Mouse (Mus musculus): ENCODE measurements around the gene Tsku.

The Tsku gene

DNA sequence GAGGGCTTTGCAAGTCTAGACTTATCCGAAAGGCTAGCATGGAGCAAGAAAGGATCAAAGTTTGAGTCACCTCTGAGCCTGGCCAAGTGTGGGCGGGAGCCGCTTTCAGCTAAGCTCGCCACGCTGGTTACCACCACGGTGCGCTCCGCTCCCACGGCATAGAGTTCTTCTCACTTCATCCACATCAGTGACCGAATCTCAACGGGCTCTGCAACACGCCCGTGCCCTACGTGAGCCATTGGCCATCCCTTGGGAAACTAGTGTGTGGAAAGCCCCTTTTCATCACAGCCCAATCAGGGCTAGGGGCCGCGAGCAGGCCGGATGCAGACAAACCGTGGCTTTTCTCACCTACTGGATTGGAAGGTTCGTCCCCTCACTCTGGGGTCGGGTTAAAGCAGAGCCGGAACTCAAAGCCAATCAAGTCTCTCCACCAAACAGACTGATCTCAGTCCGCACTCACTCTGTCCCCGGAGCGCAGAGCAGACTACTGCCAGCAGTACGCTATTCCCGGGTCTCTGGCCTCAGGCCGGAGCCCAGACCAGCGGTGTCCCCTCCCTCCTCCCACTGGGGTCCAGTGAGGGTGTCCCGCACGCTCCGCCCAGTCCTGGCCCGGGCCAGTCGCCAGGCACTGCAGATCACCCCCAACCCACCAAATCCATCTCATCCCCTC, 1.0 kb downstream of the Tsku start:
- peak; percentile 45 for DNase-seq (ENCODE audit: low spot score)

- DNase-seq (ENCODE audit: low spot score): no peak
Observed at GRCm38 (mm10) chr7:98358016-98358415, 3.1 kb downstream of the Tsku start.

GRCm38 (mm10) chr7:98357324-98357723, 3.8 kb downstream of the Tsku start:
- no peak for DNase-seq (ENCODE audit: low spot score)

- no peak for DNase-seq (ENCODE audit: low spot score)
Observed at GRCm38 (mm10) chr7:98354921-98355310, 6.2 kb downstream of the Tsku start.

DNA sequence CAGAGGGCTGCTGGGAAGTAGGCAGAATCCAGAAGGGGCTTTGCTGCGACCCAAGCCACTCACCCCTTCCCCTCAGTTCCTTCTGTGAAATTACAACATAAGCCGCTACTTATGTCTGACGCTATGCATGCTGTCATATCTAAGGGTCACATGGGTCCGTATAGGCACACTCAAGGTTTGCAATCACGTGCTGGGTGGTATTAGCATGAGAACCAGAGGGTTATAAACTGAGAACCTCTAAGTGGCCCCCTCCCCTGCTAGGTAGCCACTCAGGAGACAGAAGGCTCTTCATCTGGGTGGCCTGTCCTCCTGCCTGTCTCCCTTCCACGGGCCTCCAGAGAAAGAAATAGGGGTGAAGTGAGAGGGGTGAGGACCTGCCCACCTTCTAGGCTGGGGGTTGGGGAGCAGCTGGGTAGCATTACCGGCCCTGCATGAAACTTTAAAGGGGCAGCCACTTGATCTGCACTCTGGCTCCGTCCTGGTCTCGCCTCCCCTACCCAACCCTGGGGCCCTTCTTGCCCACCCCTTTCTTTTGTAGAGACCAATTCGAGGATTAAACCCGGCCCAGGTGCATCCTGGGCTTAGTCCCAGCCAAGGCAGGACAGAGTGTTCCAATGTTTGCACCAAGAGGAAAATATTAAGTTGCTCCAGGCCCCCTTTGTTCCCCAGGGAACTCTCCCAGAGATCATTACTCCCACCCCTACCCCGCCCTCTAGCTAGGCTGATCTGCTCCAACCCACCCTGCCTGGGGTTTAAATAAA, 6.8 kb downstream of the Tsku start:
- DNase-seq (ENCODE audit: low spot score): no peak

DNA sequence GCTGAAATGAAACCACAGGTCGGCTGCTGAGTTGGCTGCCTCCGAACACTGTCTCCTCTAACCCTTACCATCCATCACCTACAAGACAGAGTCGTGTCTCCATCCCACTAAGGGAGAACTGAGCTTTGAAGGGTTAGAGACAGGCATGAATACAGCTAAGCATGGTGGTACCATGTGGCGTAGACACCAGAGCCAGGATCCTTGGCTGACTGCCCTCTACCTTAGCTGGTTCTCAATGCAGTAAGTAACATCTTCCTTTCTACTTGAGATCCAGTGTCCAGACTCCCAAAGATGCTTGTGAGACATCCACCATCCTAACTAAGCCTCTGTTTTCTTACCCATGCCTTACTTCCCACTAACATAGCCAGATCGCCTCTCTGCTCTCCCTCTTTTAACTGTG, 7.5 kb downstream of the Tsku start:
- DNase-seq (ENCODE audit: low spot score): no peak

DNA sequence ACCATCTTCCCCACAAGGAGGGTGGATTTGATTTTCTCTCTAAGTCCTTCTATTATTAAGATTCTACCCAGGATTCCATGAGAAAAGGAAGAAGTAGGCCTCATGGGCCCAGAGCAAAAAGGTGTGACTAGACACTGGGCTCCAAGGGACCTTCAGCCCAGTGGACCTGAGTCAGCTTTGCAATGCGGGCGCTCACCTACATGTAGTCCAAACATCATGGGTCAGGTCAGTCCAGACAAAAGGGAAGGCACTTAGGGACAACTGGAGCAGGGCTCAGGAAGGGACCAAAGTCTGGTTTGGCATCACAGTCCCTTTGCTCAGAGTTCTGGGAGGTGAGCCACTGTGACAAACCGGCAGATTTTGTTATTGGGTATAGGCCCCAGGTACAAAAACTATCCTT, 9.6 kb downstream of the Tsku start:
- DNase-seq (ENCODE audit: low spot score): no peak

- DNase-seq (ENCODE audit: low spot score): no peak
Observed at GRCm38 (mm10) chr7:98349821-98350220, 11.3 kb downstream of the Tsku start.

- peak; percentile 65 for DNase-seq (ENCODE audit: low spot score)
Observed at GRCm38 (mm10) chr7:98349096-98349495, 12.0 kb downstream of the Tsku start.

DNA sequence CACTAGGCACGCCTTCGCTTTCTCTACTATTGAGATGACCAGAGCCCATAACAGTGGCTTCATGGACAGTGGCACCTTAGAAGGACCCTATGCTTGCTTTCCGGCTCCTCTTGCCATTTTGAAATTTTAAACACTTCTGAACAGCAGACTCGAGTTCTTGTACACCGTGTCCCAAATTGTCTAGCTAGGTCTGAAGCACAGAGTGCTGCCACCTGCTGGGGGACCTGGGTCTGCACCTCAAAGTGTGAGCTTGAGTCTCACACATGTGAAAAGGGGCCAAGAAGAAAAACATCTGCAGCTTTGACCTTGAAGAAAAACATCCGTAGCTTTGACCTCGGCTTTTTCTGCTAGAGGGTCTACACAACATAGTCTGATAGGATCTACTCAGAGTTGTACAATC, 13.1 kb downstream of the Tsku start:
- no peak for DNase-seq (ENCODE audit: low spot score)

GRCm38 (mm10) chr7:98347471-98347870, 13.7 kb downstream of the Tsku start:
- DNase-seq (ENCODE audit: low spot score): no peak

DNA sequence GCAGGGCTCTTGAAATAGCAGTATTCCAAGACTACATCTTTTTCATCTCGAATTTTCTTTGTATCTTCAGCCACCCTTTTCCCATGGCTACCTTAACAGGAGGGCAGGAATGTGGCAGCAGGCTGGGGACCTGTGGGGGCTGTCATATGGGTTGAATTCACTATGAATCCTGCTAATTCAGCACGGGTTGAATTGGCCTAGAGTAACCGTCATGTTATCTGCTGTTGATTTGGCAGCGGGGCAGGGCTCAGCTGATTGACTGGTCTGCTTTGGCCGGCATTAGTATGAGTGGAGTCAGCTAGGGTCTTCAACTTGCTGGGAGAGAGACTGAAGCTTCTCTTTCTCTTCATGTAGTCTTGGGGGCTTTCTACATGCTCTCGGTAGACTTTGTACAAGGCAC, 16.1 kb downstream of the Tsku start:
- DNase-seq (ENCODE audit: low spot score): no peak

DNA sequence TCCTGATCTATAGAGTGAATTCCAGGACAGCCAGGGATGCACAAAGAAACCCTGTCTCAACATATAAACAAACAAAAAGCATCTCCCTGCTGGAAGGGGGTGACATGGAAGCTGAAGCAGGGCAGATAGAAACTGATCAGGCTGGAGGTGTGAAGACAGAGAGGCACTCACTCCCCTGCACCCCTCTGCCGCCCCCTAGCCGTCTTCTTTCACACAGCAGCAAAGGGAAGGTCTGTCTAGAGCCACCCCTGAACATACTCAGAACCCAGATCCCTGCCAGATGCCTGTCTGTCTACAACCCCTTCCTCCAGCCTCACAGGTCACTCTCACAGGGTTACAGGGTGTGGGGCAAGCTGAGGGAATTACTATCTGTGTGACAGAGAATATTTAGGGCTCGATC, 16.8 kb downstream of the Tsku start:
- DNase-seq (ENCODE audit: low spot score): no peak

GRCm38 (mm10) chr7:98342249-98342648, 18.9 kb downstream of the Tsku start:
- no peak for DNase-seq (ENCODE audit: low spot score)

DNA sequence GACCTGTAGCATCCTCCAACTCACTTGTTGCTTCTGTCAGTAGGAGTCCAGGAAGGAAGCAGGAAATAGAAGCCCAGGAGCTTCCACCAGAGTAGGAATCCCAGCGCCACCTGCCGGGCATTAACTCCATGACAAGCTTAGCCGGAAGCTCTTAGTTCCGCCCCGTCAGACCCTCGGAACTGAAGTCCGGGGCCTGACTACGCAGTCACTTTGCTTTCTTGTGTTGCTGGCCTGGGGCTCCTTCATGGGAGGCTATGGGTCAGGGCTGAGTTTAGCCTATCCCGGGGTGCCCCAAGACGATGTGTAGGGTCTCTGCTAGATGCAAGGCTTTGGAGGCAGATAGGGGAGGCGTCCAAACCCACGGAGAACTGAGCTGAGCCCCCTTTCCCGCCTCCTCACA, 19.7 kb downstream of the Tsku start:
- peak; percentile 77 for DNase-seq (ENCODE audit: low spot score)

- no peak for DNase-seq (ENCODE audit: low spot score)
Observed at GRCm38 (mm10) chr7:98340343-98340742, 20.8 kb downstream of the Tsku start.

- DNase-seq (ENCODE audit: low spot score): no peak
Observed at GRCm38 (mm10) chr7:98333987-98334386, 27.1 kb downstream of the Tsku start.

DNA sequence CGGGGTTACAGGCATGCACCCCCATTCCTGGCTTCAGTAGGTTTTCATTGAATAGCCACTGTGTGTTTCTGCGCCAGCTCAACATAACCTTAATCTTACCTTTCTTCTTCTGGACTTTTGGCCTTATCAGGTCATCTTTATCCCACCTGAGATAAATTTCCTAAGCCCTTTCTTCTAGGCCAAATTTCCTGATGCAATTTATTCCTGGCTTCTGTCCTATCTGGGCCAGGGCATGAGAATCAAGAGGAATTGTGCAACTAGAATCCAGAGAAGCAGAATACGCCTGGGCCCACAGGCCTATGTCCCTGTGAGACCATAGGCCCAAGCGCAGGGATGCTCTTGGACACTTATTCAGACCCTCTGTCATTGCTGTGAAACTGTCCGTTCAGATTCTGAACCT, 27.6 kb downstream of the Tsku start:
- no peak for DNase-seq (ENCODE audit: low spot score)

GRCm38 (mm10) chr7:98332678-98333397, 28.3 kb downstream of the Tsku start:
- no peak for DNase-seq (ENCODE audit: low spot score)

DNA sequence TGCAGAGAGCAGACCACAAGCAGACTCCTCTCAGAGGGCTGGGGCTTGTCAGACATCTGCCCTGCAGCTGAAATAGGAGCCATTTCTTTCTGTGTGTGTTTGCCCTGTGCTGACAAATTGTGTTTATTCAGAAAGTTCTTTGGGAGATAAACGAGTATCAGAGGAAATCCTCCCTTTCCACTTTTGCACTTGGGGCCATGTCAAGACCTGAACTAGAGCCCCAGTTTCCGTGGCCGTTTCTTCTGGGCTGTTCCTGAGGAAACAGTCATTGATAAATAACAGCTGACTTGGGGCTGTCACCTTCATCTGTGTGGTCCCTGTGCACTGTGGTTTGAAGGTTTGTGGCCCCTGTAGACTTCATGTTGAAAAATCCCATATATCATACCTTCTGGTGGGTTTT, 29.2 kb downstream of the Tsku start:
- no peak for DNase-seq (ENCODE audit: low spot score)

DNA sequence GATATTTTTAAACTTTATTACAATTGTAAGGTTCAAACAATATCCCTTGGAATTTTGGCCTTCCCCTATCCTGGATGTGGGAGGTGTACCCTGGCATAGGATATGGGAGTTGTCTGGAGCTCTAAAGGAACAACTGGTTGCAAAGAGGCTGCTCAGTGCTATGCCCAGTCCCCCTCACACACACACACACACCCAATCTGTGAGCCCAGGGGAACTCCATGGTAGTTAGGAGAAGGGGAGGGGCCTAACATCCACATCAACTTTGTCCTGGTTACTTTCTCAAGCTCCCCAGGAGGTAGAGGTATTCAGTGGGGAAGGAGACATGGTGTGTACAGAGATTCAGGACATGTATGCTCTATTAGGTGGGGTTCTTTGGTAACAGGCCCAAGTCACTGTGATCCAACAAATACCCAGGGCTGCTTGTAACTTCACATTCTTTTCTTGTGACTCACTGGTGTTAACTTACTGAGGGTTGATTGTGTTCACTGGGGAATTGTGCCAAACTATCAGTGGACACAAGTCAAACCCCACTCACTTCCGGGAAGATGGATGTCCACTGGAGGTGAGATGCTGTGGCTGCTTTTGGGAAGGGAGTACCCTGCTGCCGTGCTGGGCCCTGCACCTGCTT, 30.6 kb downstream of the Tsku start:
- no peak for DNase-seq (ENCODE audit: low spot score)

DNA sequence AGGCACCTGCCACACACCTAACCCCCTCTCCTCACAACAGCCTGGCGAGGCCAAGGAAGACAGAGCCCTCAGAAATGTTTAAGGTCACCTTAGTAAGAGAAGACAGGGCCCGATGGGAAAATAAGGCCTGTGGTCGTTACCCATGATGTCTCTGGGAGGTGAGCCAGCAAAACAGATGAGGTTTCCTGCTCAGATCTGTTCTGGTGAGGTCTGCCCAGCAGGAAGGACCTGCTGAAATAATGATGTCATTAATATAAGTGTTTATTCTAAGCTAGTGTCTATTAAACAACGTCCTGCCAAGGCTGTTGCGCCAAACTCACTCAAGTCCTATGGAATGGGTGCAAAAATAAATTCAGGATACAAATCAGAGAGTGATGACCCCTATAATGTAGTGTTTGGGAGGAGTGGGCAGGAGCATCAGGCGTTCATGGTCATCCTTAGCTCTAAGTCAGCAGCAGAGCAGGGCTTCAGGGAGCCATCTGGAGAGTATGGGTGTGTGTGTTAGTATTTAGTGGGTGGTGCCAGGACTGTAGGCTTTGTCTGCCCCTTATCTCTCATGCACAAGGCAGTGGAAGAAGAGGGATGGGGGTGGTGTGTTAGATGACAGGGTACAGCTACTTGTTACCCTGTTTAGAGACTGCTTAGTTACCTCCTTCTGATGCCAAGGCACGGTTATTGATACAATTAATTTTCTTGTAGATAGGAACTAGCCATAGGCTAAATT, 31.3 kb downstream of the Tsku start:
- DNase-seq (ENCODE audit: low spot score): no peak

Measured in ovary, postnatal 10 days (tissue).